Mouse (Mus musculus) spleen, postnatal 36 days (tissue): Measurements from ENCODE around the gene Sucnr1.
"Not testable (repeated sequence)": the region's sequence is repeated elsewhere in the genome, so short reads cannot be mapped to it uniquely, and the experiment has no call there.

Experiments
- DNase-seq, 2 experiments: peaks; one replicate each; pipeline ENCODE4 v3.0.0; 2022; ENCODE audit warnings: low spot score in 2 of 2, mixed read lengths in 1 of 2

Sucnr1 gene

GRCm38 (mm10) chr3:60081648-60082047 lies at the start of gene Sucnr1:
Gene Sucnr1, plus strand, starts transcription at chr3:60081869.
- DNase-seq: no peak

- DNase-seq: no peak
These were observed 35.3 kb upstream of the Sucnr1 start for GRCm38 (mm10) chr3:60046221-60046913.

- no peak for DNase-seq
These were observed 28.3 kb upstream of the Sucnr1 start for GRCm38 (mm10) chr3:60053231-60053927.

GRCm38 (mm10) chr3:60053931-60054330 lies 27.7 kb upstream of the Sucnr1 start:
- no peak for DNase-seq

- DNase-seq: peak in 1 of 2 experiments; percentile 3
These were observed 25.2 kb upstream of the Sucnr1 start for GRCm38 (mm10) chr3:60056451-60056850.

GRCm38 (mm10) chr3:60057070-60057808 lies 24.4 kb upstream of the Sucnr1 start:
- no peak for DNase-seq

GRCm38 (mm10) chr3:60057809-60058082 lies 23.9 kb upstream of the Sucnr1 start:
- no peak for DNase-seq

- DNase-seq: peak in 1 of 2 experiments; percentile 2
These were observed 2.7 kb upstream of the Sucnr1 start for GRCm38 (mm10) chr3:60078883-60079415.

- DNase-seq: peak; percentile 74
These were observed 1.1 kb upstream of the Sucnr1 start for GRCm38 (mm10) chr3:60080572-60080971.

GRCm38 (mm10) chr3:60082746-60083145 lies 1.1 kb downstream of the Sucnr1 start:
- DNase-seq: no peak

- no peak for DNase-seq
These were observed 4.1 kb downstream of the Sucnr1 start for GRCm38 (mm10) chr3:60085729-60086128.

GRCm38 (mm10) chr3:60091321-60091720 lies 9.7 kb downstream of the Sucnr1 start:
- no peak for DNase-seq

GRCm38 (mm10) chr3:60094386-60095156 lies 12.9 kb downstream of the Sucnr1 start:
- DNase-seq: no peak

- DNase-seq: no peak
These were observed 15.3 kb downstream of the Sucnr1 start for GRCm38 (mm10) chr3:60096941-60097340.

GRCm38 (mm10) chr3:60097485-60097884 lies 15.8 kb downstream of the Sucnr1 start:
- no peak for DNase-seq

GRCm38 (mm10) chr3:60098521-60098920 lies 16.9 kb downstream of the Sucnr1 start:
- DNase-seq: no peak

- DNase-seq: no peak
These were observed 22.9 kb downstream of the Sucnr1 start for GRCm38 (mm10) chr3:60104462-60105109.

GRCm38 (mm10) chr3:60106446-60106845 lies 24.8 kb downstream of the Sucnr1 start:
- DNase-seq: not testable (repeated sequence)

- DNase-seq: no peak
These were observed 26.1 kb downstream of the Sucnr1 start for GRCm38 (mm10) chr3:60107736-60108135.

- no peak for DNase-seq
These were observed 27.1 kb downstream of the Sucnr1 start for GRCm38 (mm10) chr3:60108815-60109214.

GRCm38 (mm10) chr3:60111135-60111710 lies 29.6 kb downstream of the Sucnr1 start:
- no peak for DNase-seq
